Mouse (Mus musculus) right cerebral cortex, adult 18-20 months (tissue): ENCODE measurements at regions not wholly inside any gene's neighbourhood (a gene's known extent, or its start where the extent isn't known, plus 50 kb on each side); places are given as distances from the start of the nearest gene placed in this dataset.

ENCODE experiments used
- DNase-seq: peaks from one replicate; pipeline ENCODE4 v3.0.0; 2022; ENCODE audit warnings: mixed read lengths

GRCm38 (mm10) chr3:101224091-101224490 lies 63.6 kb downstream of the Cd2 start:
- no peak for DNase-seq

GRCm38 (mm10) chr3:101219897-101220296 lies 67.8 kb downstream of the Cd2 start:
- no peak for DNase-seq

GRCm38 (mm10) chr3:101216711-101217110 lies 71.0 kb downstream of the Cd2 start:
- DNase-seq: no peak

GRCm38 (mm10) chr3:101213212-101213562 lies 74.6 kb downstream of the Cd2 start:
- DNase-seq: no peak

DNA sequence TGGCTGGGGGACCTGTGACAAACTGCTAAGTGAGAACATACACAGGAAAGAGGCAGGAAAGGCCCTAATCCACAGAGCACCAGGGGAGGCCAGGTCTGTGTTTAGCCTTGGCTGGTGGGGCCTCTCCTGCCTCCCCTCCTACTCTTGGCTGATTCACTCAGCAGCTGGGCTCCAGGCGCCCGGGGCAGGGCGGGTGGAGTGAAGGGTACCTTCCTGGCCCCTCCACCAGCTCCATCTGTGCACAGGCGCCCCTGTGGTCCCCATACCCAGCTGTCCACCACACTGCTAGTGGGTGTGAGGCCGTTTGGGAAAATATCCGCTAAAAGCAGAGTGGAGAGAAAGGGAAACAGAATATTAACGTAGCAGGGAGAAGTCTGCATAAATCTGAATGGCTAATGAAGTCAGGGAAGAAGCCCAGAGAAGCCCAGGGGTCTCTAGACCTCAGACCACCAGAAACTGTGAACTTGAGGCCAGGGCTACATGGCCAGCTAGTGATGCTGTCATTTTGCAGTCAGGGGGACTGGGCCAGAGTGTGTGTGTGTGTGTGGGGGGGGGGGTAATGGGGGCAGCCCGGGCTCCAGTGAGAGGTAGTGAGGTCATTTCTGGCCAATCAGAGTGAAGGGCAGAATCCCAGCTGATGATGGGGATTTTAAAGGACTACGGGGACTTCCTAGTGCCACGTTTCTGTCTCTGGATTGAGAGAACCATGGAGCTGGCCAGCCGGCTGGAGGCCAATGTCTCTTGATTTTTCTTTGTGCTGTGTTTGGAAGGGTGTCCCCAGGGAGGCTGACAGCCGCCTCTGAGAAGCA lies 75.1 kb downstream of the Cd2 start:
- peak; percentile 14 for DNase-seq

DNA sequence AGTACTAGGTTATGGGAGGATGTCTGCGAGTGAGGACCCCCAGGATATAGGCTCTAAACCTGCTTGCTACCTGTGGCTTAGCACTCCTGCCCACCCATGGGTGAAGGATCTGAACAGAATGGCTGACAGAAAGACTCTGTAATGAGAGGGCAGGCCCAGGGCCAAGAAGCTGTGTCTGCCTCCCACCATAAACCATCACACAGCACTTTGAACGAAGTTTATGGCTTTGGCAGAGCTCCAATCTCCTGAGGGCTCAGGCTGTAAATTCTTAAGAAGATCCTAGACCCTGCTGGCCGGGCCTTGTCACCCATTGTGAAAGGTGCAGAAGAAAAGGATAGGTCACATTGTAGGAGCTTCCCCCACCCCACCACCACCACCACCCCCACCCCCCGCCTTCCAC lies 75.8 kb downstream of the Cd2 start:
- no peak for DNase-seq

- DNase-seq: no peak
These were observed 78.2 kb downstream of the Cd2 start for GRCm38 (mm10) chr3:101209546-101209945.

- no peak for DNase-seq
These were observed 79.0 kb downstream of the Cd2 start for GRCm38 (mm10) chr3:101208751-101209150.

DNA sequence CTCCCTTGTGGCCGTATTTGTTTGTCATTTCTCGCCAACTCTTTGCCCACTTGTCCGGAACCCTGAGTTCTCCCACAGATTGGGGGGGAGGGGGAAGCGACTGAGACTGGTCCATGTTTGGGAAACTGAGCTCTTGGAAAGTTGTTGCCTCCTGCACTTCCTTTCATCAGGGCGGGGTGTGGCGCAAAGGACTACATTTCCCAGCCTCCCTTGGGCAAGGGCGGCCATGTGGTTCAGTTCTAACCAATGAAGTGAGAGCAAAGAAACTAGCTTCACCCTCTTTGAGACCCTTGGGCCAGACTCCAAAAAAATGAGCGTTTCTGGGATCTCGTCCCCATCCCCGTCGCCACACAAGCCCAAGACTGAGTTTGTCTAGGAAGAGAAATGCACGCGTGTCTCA lies 81.6 kb downstream of the Cd2 start:
- peak; percentile 13 for DNase-seq

DNA sequence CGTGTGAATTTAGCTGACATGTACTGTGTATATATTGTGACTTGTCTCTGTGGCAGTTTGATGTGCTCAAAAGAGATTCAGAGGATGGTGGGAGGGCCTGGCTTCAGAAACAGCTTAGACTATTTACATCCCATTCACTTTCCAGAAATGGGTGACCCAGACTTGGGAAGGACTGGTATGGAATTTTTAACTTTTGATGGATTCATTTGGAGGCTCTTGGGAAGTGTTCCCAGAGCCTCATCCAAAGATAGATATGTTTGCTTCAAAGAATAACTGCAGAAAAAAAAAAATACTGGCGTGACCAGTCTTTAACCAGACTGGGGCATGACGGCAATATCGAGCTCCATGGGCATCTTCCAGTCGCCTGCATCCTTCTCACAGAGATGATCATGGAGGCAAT lies 84.6 kb upstream of the Ptgfrn start:
- peak; percentile 34 for DNase-seq

DNA sequence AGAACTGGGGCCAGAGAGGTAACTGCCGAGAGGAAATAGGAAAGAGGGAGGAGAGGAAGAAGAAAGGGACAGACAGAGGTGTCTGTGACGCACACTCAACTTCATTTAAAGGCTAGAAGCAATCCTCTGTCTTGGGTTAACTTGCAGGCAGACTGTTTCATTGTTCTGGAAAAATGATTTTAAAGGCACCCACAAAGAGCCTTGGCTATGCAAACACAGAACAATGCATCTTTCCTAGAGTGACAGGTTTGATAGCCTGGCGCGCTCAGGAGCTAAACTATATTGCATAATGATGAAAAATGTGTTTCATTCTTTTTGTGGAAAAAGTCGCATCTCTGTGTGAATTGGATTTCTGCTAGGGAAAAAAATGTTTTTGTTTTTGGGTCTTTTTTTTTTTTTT lies 84.2 kb upstream of the Ptgfrn start:
- DNase-seq: no peak

DNA sequence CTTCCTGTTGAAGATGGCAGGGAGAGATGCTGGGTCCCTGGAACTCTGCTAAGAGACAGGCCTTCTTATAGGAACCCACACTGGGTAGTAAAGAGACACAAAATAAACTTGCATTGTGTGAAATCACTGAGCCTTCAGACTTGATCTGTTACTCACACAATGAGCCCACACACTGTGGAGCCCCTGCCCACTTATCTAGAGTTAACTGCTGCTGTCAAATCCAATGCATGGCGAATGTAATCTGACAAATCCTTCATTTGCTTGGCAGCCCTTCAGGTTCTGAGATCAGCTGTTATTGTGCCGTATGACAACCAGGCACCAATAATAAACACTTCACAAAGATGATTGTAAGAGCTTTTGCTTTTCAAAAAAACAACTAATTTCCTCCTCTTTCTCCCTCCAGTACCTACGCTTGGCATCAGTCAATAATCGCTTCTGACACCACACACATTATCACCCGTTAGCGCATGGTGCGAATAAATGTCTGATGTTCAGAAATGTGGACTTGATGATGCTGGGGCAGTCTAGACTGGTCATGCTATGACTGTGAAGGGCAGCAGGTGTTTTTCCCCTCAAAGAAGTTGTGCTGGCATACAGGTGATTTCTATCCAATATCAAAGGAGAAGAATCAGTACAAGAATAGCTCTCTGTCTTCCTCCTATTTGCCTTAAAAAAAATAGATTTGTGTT lies 81.4 kb upstream of the Ptgfrn start:
- no peak for DNase-seq

DNA sequence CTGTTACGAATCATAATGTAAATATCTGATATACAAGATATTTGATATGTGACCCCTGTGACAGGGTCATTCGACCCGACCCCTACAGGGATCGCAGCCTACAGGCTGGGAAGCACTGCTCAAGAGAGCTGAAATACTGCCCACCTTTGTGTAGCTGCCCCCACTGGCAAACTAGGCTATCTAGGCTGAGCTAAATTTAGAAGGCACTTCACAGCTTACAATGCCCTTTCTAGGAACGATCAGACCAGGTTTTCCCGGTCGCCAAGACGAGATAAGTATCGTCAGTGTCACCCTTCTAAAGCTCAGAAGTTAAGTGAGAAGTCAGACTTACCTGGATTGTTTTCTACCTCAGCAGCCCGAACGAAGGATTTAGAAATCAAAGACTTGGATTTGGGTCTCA lies 71.9 kb upstream of the Ptgfrn start:
- DNase-seq: no peak

DNA sequence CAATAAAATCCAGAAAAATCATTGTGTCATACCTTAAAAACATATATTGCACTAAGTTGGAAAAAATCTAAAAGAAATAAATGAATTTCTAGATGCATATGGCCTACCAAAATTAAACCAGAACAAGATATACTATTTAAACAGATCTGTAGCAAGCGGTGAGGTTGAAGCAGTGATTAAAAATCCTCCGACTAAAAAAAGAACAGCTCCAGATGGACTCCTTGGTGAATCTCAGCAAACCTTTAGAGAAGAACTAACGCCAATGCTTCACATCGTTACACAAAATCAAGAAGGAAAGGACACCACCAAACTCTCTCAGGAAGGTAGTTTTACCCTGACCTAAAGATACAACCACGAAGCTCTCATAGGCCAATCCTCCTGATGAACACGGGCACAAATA lies 63.9 kb upstream of the Ptgfrn start:
- DNase-seq: no peak

DNA sequence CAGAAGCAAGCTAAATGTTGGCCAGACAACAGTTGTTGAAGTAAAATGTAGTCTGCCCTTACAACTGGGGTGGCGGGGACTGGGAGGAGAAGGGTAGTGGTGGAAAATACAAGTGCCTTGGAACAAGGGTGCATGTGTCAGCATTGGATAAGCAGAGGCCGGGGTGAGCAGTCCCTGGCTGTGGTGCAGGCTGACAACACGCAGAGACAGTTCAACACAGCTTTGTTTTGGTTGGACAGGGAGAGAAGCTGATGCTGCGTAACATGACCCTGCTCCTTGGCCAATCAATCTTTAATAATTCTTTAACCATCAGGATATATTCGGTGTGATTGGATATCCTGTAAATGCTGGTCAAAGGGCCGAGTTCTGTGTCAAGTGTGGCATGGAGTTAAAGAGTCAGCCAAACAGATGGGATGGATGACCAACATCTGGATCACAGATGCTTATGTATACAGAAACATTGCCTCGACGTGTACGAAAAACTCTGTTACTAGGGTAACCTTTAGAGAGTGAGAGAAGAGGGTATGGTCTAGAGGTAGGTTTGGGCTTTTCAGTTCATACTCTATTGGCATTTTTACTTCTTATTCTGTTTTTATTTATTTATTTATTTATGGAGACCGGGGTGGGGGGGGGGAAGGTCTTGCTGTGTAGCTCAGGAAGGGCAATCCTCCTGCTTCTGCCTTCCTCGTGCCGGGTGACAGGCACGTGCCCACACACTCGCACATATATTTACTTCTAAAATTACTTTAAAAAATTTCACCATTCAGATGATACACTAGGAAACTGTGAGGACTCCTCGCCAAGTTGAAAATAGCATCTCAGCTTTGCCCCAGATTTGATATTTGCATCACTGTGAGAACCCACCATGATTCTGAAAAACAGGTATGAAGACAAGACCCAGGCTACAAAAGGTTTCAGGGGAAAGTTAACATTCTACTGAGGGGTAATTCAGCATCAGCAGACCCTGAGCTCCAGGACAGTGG lies 60.2 kb upstream of the Ptgfrn start:
- DNase-seq: peak; percentile 23

GRCm38 (mm10) chr3:101167026-101167425 lies 56.9 kb upstream of the Ptgfrn start:
- DNase-seq: no peak

- DNase-seq: no peak
These were observed 56.5 kb upstream of the Ptgfrn start for GRCm38 (mm10) chr3:101166580-101166979.

GRCm38 (mm10) chr3:101165261-101165660 lies 55.2 kb upstream of the Ptgfrn start:
- DNase-seq: no peak

DNA sequence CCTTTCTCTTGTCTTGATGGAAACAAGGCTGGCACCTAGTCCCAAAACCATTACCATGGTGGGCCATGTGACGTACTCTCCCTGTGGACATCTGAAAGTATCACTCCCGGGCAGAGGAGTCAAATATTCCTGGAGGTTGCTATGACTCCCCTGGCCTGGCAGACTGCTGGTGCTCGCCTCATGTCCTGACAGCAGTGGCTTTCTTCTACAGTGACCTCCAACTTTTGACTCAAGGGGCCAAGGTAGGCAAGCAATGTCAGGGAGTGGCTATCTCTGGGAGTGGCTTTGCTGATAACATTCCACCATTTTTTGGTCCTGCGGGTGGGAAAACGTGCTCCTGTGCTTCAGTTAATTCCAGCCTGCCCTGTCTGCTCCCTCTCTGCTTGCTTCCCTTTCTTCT lies 54.7 kb upstream of the Ptgfrn start:
- no peak for DNase-seq

- no peak for DNase-seq
These were observed 53.9 kb upstream of the Ptgfrn start for GRCm38 (mm10) chr3:101163991-101164434.

- peak; percentile 12 for DNase-seq
These were observed 53.3 kb upstream of the Ptgfrn start for GRCm38 (mm10) chr3:101163160-101163990.

- DNase-seq: no peak
These were observed 52.6 kb upstream of the Ptgfrn start for GRCm38 (mm10) chr3:101162536-101163159.
